Mouse (Mus musculus) megakaryocyte, embryonic 14.5 days (primary cell): ENCODE results near the gene Dhcr24. TPM values are rescaled to one million over a fixed set of nuclear protein-coding genes. Genes with fewer than 3 reads are reported as not detected.

Source experiments
- H3K27me3 ChIP-seq: replicated peaks from 2 replicates; pipeline ENCODE3; 2012; ENCODE audit warnings: inconsistent platforms
- H3K36me3 ChIP-seq: replicated peaks from 2 replicates; pipeline ENCODE3; 2012; ENCODE audit warnings: low read length, inconsistent platforms, mixed read lengths
- H3K4me1 ChIP-seq: 2 replicates; pipeline ENCODE4 v1.6.1; 2012; ENCODE audit warnings: inconsistent platforms
- H3K4me3 ChIP-seq: replicated peaks from 2 replicates; pipeline ENCODE3; 2012; ENCODE audit warnings: moderate library complexity, mild to moderate bottlenecking, inconsistent platforms
- H3K9me3 ChIP-seq: 2 replicates; pipeline ENCODE4 v1.6.1; 2012; ENCODE audit warnings: inconsistent platforms
- FLI1 ChIP-seq: IDR thresholded peaks from 2 replicates; pipeline ENCODE4 v1.6.1; 2012; ENCODE audit warnings: low read length, inconsistent platforms, mixed read lengths
- GATA1 ChIP-seq: IDR thresholded peaks from 3 replicates; pipeline ENCODE4 v1.6.1; 2012; ENCODE audit warnings: mixed read lengths, low read length, inconsistent platforms, borderline replicate concordance
- polyA plus RNA-seq: library from polyadenylated mRNA; stranded (reverse); fragments of >175 nt; gene quantifications from 2 replicates; pipeline ENCODE4 v1.2.3, GENCODE M21; 2012; ENCODE audit warnings: low replicate concordance; ENCODE audit not compliant: insufficient read depth

Dhcr24 gene
- polyA plus RNA-seq, 1 experiment, result 125 TPM

GRCm38 (mm10) chr4:106630333-106631220 lies 69.7 kb downstream of the Dhcr24 start:
- H3K9me3 ChIP-seq, result no peaks in the 10 kb centered on the region
- TF ChIP-seq GATA1, result no peak
- peaks cover 82% of the 10 kb centered on the region for H3K27me3 ChIP-seq
- no peaks in the 10 kb centered on the region for H3K36me3 ChIP-seq
- H3K4me1 ChIP-seq, result peaks cover 10% of the 10 kb centered on the region
- H3K4me3 ChIP-seq, result no peak overlapping the region

DNA sequence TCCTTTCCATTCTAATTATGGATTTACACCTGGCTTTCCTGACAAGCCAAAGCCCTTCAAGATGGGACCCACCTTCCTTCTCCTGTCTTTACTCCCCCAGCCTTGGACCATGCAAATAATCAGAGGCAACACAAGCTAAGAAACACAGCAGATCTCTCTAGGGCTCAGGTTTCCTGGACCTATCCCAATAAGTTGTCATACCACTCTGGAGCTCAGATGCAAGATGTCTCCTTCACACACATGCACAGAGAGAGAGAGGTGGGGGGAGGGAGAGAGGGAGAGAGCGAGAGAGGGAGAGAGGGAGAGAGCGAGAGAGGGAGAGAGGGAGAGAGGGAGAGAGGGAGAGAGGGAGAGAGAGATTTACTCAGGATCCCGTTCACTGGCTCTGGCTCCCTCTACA lies 71.5 kb downstream of the Dhcr24 start:
- Histone ChIP-seq H3K4me3 (no peak overlapping the region), H3K36me3 (no peaks in the 10 kb centered on the region), H3K9me3 (no peaks in the 10 kb centered on the region), H3K4me1 (peaks cover 10% of the 10 kb centered on the region), H3K27me3 (peaks cover 83% of the 10 kb centered on the region)
- TF ChIP-seq GATA1 (no peak), FLI1 (no peak)

DNA sequence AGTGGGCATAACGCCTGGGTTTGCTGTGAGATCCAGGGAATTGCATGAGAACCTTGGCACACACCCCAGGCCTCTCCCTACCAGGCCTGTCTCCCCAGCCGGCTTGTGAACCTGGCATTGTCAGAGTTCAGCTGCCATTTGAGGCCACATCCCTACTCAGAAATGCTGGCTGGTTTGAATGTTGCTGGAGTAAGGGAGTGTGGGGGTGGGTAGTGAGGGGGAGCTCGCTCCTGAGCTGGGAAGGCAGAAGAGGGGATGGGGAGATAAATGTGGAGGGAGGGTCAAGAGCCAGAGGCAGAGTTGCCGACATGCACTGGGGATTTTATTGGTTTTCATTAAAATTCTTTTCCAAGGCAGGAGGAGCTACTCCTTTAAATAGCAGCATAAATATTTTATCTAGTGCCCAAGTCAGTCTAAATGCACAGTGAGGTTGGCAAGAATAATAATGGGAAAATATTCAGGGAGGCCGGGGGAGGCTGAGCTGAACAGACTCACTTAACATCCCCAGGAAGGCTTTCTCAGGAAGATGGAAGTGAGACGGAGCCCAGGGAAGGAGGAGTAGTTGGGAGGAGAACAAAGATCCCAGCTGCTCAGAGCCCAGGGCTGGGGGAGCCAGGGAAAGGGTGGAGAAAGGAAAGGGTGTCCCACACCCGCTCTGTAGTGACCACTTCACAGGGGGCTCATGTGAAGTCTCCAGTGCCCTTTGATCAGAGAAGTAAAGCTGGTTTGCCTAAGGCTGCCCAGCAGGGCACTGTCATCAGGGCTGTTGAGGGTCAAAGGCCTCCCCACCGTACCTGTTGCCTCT lies 72.6 kb downstream of the Dhcr24 start:
- no peaks in the 10 kb centered on the region for H3K9me3 ChIP-seq
- H3K4me1 ChIP-seq, result peaks cover 10% of the 10 kb centered on the region
- TF ChIP-seq FLI1 (no peak), GATA1 (no peak)
- no peak overlapping the region for H3K4me3 ChIP-seq
- H3K36me3 ChIP-seq, result no peaks in the 10 kb centered on the region
- H3K27me3 ChIP-seq, result peaks cover 77% of the 10 kb centered on the region

DNA sequence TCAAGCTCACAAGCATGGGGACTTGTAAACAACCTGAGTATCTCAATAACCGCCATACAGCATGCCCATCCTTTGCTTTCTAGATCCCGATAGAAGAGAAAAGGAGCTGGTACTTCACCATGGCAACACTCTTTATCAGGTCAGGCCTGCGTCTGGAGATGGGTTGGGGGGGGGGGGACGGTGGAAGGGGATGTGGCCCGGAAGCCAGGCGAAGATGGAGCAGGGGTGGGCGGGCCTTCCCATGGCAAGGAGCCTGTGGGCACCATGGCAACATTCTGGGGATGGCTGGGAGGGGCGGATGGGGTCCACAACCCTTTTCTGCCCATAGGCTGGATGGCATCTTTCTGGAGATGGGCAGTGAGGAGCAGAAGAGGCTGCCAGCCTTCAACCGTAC lies 73.2 kb downstream of the Dhcr24 start:
- no peaks in the 10 kb centered on the region for H3K36me3 ChIP-seq
- peaks cover 5% of the 10 kb centered on the region for H3K4me1 ChIP-seq
- H3K9me3 ChIP-seq, result peaks cover 4% of the 10 kb centered on the region; the same call in 1 of the 2 replicates
- peaks cover 77% of the 10 kb centered on the region for H3K27me3 ChIP-seq
- no peak for TF ChIP-seq GATA1
- no peak overlapping the region for H3K4me3 ChIP-seq

Other genes with a start within 250 kb of the Dhcr24 start
- 11.0 and 19.5 TPM in 2 replicates for gene Usp24, start 244.8 kb upstream of the Dhcr24 start, polyA plus RNA-seq
- 0.13 TPM in 1 of 2 replicates, not detected in the other for gene Pcsk9, start 96.7 kb upstream of the Dhcr24 start, polyA plus RNA-seq
- gene Bsnd, start 68.8 kb upstream of the Dhcr24 start, polyA plus RNA-seq, result not detected in 2 replicates
- not detected in 2 replicates for gene Lexm, start 56.2 kb downstream of the Dhcr24 start, polyA plus RNA-seq
- gene Ttc22, start 61.4 kb downstream of the Dhcr24 start, polyA plus RNA-seq, result not detected in 2 replicates
- 2.3 TPM in 1 of 2 replicates, not detected in the other for gene Pars2, start 90.0 kb downstream of the Dhcr24 start, polyA plus RNA-seq
- gene Ttc4, start 117.9 kb downstream of the Dhcr24 start, polyA plus RNA-seq, result 4.3 and 5.9 TPM in 2 replicates
- gene Mroh7, start 169.9 kb downstream of the Dhcr24 start, polyA plus RNA-seq, result not detected in 2 replicates
- not detected in 2 replicates for gene Fam151a, start 172.9 kb downstream of the Dhcr24 start, polyA plus RNA-seq
- gene Acot11, start 244.0 kb downstream of the Dhcr24 start, polyA plus RNA-seq, result 1.4 and 2.2 TPM in 2 replicates